Mouse (Mus musculus): ENCODE measurements around the gene Capza1.
"Not testable (repeated sequence)": the region's sequence is repeated elsewhere in the genome, so short reads cannot be mapped to it uniquely, and the experiment has no call there.

Capza1 gene

DNA sequence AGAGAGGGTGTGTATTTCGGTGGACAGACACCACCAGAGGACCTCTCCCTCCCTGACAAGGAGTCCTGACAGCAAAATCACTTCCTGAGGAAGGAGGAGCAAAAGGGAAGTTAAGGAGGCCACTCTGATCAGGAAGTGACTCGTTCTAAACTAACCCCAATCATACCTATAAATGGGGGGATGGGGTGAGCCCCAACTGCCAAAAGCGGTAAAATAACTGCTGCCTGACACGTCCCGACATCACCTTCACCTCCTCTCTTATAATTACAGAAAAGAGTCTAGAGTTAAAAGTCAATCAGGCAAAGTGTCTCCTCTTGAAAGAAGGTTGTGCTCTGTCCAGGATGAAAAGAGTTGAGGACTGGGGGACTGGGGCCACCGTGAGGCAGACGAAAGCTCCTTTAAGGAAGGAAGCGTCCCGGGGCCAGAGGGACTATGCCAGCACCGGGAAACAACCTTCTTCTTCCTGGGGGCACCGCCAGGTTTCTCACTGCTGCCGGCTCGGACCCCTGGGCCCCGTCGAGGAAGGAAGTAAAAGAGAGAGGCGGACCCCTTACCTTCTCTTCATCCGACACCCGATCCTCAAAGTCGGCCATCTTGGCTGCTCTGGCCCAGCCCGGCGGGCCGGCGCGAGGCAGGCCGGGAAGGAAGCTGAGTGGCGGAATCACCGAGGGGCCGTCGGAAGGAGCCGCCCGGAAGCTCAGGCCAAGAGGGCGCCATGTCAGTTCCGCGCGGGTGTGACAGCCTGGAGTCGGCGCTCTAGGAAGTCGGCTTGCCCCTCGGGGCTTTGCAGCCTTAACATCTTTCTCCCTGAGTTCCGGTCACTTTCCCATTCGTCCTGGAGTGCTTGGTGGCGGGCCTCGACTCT, at the start of gene Capza1, which contains the start of gene St7l:
Capza1 (minus strand) TSS at position 720 of the 865 bp plus-strand sequence.
St7l (plus strand) TSS at position 220 of the 865 bp plus-strand sequence.
- DNase-seq, result peak; percentile 92 to 94

DNA sequence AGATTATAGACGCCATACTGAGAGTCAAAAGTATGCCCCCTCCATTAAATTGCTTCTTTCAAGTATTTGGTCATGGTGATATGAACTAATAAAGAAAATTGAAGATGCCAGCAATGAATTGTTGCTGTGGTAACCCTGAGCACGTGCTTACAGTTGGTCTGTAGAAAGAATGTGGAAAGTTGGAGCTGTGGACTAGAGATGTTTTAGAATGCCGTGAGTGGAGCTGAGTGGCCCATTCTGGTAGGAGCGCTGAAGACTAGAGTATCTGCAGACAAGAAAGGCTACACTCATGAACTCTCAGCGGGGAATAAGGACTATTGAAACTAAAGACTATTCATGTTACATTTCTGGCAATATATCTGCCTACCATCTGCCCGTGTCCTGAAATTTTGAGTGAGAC, 44.9 kb upstream of the Capza1 start:
- no peak for DNase-seq

DNA sequence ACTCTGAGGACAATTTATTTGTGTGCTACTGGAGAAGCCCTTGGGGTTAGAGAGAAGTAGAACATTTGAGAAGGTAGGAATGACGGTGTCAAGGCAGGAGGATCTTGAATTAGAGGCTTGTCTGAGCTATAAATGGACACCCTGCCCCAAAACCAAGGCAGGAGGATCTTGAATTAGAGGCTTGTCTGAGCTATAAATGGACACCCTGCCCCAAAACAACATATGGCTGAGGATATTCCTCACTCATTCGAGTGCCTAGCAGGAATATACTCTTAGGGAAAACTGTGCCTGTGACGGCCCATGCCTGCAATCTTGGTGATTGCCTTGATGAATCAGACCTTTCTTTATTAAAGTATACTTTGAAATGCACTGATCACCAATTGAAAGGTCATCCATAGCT, 41.7 kb upstream of the Capza1 start:
- DNase-seq, result no peak

DNA sequence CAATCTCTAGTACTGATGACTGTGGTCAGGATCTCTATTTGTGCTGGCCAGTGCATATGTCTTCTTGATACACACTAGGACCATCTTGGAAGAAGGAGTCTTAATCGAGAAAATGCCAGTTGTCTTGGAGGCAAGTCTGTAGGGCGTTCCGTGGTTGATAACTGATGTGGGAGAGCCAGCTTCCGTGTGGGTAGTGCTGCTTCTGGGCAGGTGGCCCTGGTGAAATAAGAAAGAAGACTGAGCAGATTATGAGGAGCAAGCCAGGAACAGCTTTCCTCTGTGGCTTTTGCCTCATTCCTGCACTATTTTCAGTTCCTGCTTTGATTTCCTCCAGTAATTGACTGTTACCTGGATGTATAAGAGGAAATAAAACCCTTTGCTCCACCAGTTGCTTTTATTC, 41.1 kb upstream of the Capza1 start:
- DNase-seq, result no peak

DNA sequence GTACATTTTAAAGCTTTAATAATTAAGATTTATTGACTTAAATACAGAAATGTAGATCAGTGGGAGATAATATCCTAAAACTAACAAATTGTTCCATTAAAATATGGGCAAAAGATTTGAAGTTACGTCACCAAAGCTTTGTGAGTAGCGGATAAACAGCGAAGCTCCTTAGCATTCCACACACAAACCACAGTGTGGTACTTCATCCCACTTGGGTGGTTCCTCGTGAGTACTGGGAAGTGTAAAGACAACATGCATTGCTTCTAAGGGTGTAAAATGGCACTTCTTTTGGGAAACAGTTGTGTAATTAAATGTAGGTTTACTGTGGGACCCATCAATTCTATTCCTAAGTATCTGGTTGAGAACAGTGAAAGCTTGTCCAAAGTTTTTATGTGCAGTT, 36.8 kb upstream of the Capza1 start:
- DNase-seq, result no peak

DNA sequence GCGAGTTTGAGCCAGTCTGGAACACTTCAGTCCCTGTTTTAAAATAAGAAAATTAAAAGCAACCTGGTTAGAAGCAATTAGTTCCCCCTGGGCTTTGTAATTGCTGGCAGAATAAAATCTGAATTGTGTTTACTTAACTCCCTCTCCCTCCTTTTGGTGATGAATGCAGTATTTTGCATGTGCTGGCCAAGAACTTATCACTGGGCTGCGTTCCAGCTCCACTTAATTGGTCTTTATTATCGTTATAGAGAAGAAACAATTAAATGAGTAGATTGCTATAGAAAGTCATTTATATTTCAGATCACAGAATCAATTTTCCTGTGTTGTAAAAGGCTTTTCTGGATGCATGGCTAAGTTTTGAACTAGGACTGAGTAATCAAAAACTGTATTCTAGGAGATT, 31.8 kb upstream of the Capza1 start:
- no peak for DNase-seq

DNA sequence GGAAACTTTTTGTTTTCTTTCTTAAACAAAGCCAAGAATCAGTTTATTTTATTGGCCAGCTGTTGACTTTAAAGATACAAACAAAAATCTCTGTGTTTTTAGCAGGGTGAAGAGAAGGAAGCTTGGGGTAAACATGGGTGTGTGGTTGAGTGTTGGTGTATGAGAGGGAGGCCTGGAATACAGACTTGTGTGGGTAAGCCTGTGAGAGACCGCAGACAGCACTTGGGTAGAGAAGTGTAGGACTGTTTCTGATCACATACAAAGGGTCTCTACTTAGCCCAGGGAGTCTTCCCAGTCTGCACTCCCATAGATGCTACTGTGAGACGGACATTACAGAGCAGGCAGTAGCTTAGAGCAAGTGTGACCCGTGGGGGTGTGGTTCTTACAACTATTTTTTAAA, 24.3 kb upstream of the Capza1 start:
- no peak for DNase-seq

DNA sequence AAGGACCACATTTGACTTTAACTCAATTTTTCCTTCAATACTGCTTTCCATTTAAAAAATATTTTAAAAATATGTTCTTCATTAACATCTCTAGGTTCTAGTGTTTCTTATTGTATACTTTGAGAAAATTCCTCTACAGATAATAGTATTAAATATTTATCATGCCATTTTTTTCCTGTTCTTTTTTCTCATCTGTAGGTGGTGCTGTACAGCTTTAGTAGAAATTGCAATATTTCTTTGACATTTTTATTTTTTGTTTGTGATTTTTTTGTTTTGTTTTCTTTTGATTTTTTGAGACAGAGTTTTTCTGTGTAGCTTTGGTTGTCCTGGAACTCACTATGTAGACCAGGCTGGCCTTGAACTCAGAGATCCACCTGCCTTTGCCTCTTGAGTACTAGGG, 5.3 kb upstream of the Capza1 start:
- DNase-seq, result no peak

DNA sequence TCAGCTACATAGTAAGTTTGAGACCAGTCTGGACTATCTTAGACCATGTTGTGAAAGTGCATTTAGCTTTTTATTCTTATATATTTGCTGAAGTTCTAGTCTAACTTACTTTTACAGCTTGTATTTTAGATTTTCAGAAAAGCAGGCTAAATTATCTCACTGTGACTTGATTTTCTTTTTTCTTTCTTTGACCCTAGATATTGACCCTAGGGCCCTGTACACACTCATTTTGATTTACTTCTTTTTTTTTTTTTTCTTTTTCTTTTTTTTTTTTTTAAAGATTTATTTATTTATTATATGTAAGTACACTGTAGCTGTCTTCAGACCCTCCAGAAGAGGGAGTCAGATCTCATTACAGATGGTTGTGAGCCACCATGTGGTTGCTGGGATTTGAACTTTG, 2.4 kb upstream of the Capza1 start:
- DNase-seq, result not testable (repeated sequence)

DNA sequence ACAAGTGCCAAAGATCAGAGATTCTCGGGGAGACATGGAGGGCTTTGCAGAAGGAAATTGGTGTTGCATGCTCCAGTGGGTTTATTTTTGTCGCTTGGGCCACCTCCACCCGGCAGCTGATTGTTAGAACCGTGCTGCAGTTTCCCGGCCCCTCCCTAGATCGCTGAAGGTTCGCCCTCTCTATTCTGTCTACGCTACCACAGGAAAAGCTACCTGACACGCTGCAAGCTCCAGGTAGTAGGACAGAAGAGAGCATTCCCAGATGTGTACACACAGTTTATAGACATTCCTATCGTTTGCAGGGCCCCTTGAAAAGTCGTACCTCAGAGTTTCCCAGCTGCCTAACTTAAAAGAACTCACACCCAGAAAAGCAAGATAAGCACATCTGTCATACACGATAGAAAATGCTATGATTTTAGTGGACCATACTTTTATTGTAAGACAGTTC, 1.1 kb upstream of the Capza1 start:
- no peak for DNase-seq

DNA sequence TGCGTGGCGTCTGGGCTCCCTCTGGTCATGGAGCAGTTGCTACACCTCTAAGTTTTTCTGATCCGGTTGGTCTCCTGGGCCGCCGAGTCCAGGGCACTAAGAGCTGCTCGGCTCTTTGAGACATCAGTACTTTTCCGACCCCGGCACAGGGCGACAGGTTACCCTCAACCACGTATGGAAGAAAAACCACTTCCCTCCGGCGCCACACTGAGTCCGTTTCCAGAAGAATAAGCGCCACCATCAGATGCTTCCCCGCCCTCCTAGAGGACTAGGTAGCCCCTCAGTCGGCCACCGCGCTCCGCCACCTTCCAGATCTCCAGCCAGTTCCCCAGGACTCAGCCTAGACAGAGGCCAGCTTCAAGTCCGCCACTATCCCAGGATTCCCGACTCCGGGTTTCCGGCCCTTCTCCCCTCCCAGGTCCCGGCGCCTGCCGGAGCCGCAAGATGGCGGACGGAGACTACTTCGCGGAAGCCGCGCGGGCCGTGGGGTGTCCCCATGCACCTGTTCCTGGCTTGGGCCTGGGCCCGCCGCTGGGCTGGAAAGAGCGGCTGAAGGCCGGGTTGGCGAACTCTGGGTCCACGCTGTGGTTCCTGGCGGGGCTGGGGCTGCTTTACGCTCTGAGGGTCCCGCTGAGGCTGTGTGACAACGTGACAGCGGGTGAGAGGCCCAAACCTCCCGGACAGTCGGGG, 491 bp upstream of the Capza1 start:
- DNase-seq, result peak; percentile 93 to 94

DNA sequence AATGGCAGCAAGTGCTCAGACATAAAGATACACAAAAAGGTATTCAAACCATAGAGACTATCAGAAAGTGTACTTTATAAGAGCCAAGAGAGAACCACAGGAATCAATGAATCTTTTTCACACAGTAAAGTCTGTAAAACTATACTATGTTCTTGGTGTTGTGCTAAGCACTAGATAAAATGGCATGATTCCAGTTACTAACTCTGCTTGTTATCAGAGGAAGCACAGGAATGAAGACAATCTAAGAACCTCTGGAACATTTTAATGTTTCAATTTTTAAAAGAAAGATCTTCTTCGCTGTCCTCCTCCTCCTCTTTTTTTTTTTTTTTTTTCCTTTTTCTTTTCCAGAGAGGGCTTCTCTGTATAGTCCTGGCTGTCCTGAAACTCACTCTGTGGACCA, 5.7 kb downstream of the Capza1 start:
- DNase-seq, result no peak

DNA sequence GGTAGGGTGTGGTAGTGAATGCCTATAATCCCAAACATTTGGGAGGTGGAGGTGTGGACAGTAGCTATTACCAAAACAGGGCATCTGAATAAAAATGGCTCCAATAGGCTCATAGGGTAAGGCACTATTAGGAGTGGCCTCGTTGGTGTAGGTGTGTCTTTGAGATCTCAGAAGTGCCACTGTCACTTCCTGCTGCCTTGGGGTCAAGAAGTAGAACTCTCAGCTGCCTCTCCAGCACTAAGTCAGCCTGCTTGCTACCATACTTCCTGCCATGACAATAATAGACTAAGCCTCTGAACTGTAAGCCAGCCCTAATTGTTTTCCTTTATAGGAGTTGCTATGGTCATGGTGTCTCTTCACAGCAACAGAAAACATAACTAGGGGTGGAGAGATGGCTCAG, 8.2 kb downstream of the Capza1 start:
- DNase-seq, result no peak

DNA sequence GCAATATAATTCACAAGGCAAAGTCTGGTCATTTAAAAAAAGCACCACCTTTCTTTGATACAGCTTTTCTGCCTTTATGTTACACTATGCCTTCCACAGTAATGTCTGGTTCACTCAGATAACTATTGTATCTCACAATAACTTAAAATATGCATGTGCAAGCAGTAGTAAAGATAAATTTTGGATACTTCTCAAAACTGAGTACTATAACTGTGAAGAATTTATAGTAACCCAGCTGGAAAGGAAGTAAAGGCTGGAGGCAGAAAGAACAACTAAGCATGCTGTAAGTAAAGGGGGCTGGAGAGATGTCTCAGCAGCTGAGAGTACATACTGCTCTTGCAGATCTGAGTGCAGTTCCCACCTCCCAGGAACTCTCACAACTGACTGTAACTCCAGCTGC, 9.4 kb downstream of the Capza1 start:
- no peak for DNase-seq

DNA sequence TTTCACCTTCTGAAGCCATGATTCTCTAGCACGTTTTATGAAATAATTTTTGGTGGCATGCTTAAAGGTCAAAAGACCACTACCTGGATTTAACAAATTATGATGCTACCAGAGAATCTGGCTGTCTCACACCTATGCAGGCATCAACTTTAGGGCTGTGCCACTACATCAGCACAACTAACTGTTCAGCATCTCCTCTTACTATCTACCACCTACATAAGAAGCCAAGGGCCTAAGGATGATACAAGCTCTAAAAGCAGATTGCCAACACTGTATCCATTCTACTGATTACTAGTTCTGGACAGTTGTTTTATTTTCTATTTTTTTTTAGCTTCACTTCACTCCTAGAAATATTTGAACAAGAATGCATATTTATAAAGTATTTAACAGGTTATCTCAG, 9.8 kb downstream of the Capza1 start:
- DNase-seq, result no peak

DNA sequence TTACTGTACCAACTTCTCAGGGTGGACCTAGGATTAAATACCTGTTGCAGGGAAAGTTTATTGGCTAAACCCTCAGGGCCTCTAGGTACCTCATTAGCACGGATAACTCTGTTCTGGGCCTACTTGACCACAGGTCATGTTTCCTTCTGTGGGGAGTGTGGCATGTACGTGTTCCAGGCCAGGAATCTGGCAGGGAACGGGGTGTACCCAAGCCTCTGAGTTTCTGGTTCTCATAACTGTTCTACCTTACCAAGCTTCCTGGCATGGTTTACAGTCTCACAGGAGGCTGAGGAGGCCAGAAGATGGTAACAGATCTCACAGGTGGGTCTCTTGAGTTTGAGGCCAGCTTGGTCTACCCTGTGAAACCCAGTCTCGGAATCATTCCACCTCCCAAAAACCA, 17.7 kb downstream of the Capza1 start:
- DNase-seq, result no peak

DNA sequence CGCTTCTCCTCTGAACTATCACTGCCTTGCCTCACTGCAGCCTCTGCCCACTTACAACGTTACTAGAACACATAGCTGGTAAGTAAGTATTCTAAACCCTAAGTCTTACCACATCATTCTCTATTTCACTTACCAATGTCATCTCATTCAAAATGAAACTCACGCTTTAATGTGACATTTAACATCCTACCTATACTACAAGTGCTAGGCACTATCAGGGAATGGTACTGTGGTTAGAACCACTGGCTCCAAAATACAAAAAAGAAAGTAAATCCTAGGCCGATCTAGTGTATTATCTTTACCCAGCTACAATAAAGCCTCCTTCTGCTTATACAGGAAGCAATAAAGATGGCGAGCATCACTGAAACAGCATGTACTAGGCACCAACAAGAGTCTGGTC, 23.3 kb downstream of the Capza1 start:
- DNase-seq, result no peak

DNA sequence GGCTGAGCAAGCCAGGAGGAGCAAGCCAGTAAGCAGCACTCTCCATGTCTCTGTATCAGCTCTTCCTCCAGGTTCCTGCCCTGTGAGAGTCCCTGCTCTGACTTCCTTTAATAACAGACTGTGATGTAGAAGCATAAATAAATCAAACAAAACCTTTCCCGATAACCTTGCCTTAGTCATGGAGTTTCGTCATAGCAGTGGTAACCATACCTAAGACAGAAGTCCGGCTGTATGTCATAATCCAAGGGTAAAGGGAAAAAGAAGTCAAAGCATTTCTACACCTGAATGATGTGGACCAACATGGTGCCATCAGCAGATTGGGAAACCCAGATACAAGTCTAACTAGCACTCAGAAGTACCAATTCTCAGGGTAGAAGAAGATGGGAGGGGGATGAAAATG, 28.5 kb downstream of the Capza1 start:
- DNase-seq, result no peak

DNA sequence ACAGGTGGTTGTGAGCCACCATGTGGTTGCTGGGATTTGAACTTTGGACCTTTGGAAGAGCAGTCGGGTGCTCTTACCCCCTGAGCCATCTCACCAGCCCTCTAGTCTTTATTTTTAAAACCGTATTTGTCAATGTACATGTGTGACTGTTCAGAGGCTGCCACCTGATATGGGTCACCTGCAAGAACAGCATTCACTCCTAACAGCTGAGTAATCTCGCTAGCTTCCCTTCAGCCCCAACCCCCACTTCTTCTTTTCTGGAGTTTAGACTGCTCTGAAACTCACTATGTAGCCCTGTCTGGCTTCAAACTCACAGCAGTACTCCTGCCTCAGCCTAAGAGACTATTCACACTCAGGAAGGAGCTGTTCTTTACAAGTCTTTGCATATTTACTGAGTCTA, 41.9 kb downstream of the Capza1 start:
- DNase-seq, result no peak

DNA sequence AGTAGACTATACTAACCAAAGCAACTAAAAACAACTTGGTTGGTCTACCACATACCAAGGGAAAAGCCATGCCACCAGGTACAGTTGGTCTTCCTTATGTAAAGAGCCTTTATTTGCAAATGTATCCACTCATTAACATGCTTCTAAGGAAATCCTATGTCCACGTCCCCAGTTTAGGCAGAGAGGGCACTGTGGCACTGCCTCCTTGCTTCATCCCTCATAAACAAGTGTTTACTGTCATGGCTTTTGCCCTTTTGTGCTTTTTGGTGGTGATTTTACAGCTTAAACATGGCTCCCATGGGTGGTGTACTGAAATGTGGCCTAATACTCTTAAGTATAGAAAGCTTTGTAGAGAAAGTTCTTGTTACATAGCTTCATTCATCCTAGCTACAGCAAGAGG, 43.9 kb downstream of the Capza1 start:
- no peak for DNase-seq

DNA sequence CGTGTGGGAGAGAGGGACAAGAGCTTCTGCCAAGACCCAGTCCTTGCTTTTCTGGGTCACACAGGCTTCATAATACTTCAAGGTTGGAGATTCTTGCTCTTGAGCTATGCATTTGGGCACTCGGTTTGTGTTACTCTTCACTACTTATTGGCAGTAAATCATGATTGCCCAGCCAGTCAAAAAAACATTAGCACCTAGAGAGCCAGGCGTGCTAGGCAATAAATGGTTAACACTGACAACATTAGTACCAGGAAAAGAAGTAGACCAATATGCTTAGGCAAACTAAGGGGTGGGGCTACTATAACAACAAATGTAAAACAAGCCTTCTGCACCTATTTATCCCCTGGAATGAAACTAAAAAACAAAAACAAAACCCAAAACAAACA, 45.6 kb downstream of the Capza1 start:
- DNase-seq, result no peak

DNA sequence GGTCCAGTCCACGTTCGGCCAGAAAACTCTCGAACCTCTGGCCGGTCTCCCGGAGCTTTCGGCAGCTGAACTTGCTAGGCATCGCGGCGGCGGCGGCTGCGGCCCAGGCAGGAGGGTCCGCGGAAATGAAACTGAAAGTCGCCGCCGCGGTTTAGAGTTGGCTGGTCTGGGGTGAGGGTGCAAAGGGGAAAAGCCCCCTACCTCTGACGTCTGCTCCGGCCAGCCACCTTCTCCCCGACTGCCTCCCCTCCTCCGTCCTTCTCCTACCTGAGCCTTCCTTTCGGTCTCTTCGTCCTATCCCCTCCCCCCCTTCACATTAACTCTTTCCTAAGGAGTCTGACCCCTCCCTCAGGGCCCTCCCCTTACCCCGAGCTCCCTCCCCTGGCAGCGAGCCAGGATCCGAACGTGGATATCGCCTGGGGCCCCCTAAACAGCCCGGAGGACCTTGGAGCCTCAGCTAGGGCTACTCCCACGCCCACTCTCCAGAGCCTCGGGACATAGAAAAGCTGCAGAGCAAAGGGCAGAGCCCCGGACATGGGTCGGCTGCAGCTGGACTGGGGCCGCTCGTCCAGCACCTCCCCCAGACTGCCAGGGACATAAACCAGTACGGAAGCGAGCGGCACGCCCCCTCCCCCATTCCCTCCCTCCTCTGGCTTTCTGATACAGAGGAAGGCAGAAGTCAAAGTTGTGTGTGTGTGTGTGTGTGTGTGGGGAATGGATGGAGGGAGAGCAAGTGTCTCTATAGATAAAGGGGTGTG, 46.1 kb downstream of the Capza1 start, which contains the start of gene Mov10:
Mov10 (minus strand) TSS at position 573 of the 758 bp plus-strand sequence.
- peak; percentile 63 to 65 for DNase-seq

DNA sequence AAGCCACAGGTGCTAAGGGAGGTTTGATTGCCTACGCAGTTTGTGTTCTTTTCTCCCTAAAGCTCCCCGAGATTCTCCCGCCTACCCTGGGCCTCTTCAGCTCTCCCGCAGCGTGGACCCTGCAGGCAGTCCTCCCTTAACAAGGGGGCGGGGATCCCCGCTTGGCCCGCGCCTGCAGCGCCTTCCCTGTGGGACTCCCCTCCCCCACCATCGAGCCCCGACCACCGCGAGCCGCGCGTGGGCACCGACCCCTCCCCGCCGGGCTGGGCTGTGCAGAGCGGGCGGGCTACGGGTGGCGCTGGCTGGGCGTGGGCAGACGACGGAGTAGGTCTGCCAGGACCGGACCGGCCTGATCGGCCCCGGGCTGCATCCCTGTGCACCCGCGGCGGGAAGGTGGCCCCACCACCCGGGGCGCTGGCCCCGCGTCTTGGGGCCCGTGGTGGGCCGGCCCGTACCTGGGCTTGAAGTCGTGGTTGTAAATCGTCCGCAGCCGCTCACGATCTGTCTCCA, 46.8 kb downstream of the Capza1 start:
- DNase-seq, result peak; percentile 53 to 63

Data from cerebellum, postnatal 10 days (tissue).